Comparison of ENCODE assay signal across 15 mouse cellular contexts in the genomic region with DNA sequence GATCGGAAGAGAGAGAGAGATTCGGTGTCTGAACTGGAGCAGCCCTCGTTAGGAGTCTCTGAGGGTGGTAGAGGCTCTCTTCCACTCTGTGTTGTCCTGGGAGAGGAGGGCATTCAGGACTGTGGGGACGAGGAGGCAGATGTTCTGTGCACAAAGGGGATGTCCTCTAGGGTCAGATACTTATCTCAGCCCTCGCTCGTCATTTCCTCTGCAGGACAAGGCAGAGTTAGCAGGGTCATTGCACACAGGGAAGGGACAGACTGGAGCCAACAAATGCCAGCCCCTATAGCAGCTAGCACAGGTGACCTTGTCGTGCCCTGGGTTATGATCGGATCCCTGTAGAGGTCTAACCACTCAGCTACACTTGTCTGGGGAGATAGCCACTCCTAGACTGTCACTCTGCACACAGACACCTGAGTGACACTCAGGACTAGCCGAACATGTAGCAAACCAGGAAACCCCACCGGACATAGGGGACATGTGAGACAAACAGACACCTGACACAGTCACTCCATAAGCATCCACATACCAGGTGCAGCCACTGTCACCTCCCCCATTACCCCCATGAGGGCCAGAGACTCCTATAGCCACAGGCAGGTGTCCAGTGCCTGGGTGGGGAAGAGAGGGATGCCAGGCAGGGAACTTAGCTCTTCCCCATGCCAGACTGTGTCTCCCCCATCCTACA. TPM values are rescaled to one million over a fixed set of nuclear protein-coding genes. Genes with fewer than 3 reads are reported as not detected.
A peak's percentile ranks its signal among the peaks of the same experiment; 100 is the strongest.
DNase-seq lines count a peak whose midpoint lies in the region; ATAC-seq and TF ChIP-seq lines count a peak whose summit lies in the region.
"Had no signal": no experiment of that assay in that cellular context is flagged by ENCODE, and none has a peak within 500 bp of the region (broad histone marks: within the 10 kb centered on the region; RNA-seq: fewer than 3 reads in every experiment).

No protein-coding gene starts in this region.

- H3K4me3 ChIP-seq in intestine, postnatal 0 days (ENCODE audit: low read depth, low read length) = no peak overlapping the region
- H3K4me3 ChIP-seq in intestine, embryonic 16.5 days (ENCODE audit: low read length) = no peak overlapping the region
- no peak overlapping the region for H3K4me3 ChIP-seq in neural tube, embryonic 13.5 days
- H3K4me3 ChIP-seq in stomach, postnatal 0 days (ENCODE audit: low read depth, low read length) = no peak overlapping the region

- H3K9ac ChIP-seq in intestine, postnatal 0 days (ENCODE audit: low read depth, low read length) = 0 out of 2 replicates have a peak overlapping the region, but pooled peaks have one; percentile 22
- no peak overlapping the region for H3K9ac ChIP-seq in intestine, embryonic 16.5 days (ENCODE audit: low read depth, low read length)
- no peak overlapping the region for H3K9ac ChIP-seq in neural tube, embryonic 13.5 days
- H3K9ac ChIP-seq in stomach, postnatal 0 days (ENCODE audit: low read length) = no peak overlapping the region

- no peaks in the 10 kb centered on the region for H3K36me3 ChIP-seq in intestine, postnatal 0 days (ENCODE audit: control insufficient read depth, insufficient read depth)
- no peaks in the 10 kb centered on the region for H3K36me3 ChIP-seq in intestine, embryonic 16.5 days (ENCODE audit: control insufficient read depth, insufficient read depth, low read length)
- H3K36me3 ChIP-seq in neural tube, embryonic 13.5 days = no peaks in the 10 kb centered on the region
- H3K36me3 ChIP-seq in stomach, postnatal 0 days (ENCODE audit: control insufficient read depth, insufficient read depth, low read length) = no peaks in the 10 kb centered on the region

- no peak overlapping the region for H3K27ac ChIP-seq in intestine, postnatal 0 days (ENCODE audit: low read depth, low read length)
- H3K27ac ChIP-seq in intestine, embryonic 16.5 days (ENCODE audit: low read length) = no peak overlapping the region
- H3K27ac ChIP-seq in neural tube, embryonic 13.5 days (replicated peaks) = 0 out of 2 replicates have a peak overlapping the region, but pooled peaks have one; percentile 14
- H3K27ac ChIP-seq in stomach, postnatal 0 days (replicated peaks) = 0 out of 2 replicates have a peak overlapping the region, but pooled peaks have one; percentile 24

- intact Hi-C loops in heart, postnatal 25 days (cut with DNase I) = no loop called here

- DNase-seq in heart, adult 11 months = peak; percentile 95
- no peak for DNase-seq in heart, postnatal 25 days (ENCODE audit: low spot score)
- no peak for DNase-seq in neural tube, embryonic 10.5 days (ENCODE audit: extremely low spot score, low spot score)
- no peak for DNase-seq in stomach, postnatal 0 days (ENCODE audit: low spot score)
- no peak for DNase-seq in frontal cortex, postnatal 25 days (ENCODE audit: low spot score in 2 of 2)
- DNase-seq: liver; lung, postnatal 14 days; thymus, adult 18-20 months had no signal

- ATAC-seq in intestine, postnatal 0 days = no peak
- ATAC-seq in intestine, embryonic 16.5 days = no peak
- ATAC-seq in neural tube, embryonic 13.5 days (ENCODE audit: low read depth) = peak; percentile 19
- no peak for ATAC-seq in stomach, postnatal 0 days (ENCODE audit: low FRiP score, low TSS enrichment)

- no peak for TF ChIP-seq CTCF in intestine, postnatal 0 days (IDR thresholded peaks at IDR 0.05; ENCODE audit: low read depth)
- TF ChIP-seq CTCF in stomach, postnatal 0 days (IDR thresholded peaks at IDR 0.05; ENCODE audit: low read depth) = no peak

- 0 out of 2 replicates have a peak, but pooled peaks cover 3% of the 10 kb centered on the region for H3K27me3 ChIP-seq in intestine, postnatal 0 days (replicated peaks; ENCODE audit: control insufficient read depth, insufficient read depth, low read length)
- no peaks in the 10 kb centered on the region for H3K27me3 ChIP-seq in intestine, embryonic 16.5 days (replicated peaks; ENCODE audit: control insufficient read depth, insufficient read depth, low read length)
- 0 out of 2 replicates have a peak, but pooled peaks cover 6% of the 10 kb centered on the region for H3K27me3 ChIP-seq in neural tube, embryonic 13.5 days
- H3K27me3 ChIP-seq in stomach, postnatal 0 days (ENCODE audit: control insufficient read depth, insufficient read depth, low read length) = no peaks in the 10 kb centered on the region

- H3K4me2 ChIP-seq in intestine, postnatal 0 days (replicated peaks; ENCODE audit: low read depth) = no peak overlapping the region
- no peak overlapping the region for H3K4me2 ChIP-seq in intestine, embryonic 16.5 days (ENCODE audit: low read depth, low read length)
- H3K4me2 ChIP-seq in neural tube, embryonic 13.5 days = no peak overlapping the region
- no peak overlapping the region for H3K4me2 ChIP-seq in stomach, postnatal 0 days (replicated peaks; ENCODE audit: low read depth)
- H3K4me2 ChIP-seq: midbrain, embryonic 11.5 days had no signal

- no peaks in the 10 kb centered on the region for H3K4me1 ChIP-seq in intestine, postnatal 0 days (replicated peaks; ENCODE audit: control insufficient read depth, insufficient read depth, low read length)
- H3K4me1 ChIP-seq in intestine, embryonic 16.5 days (ENCODE audit: control insufficient read depth, insufficient read depth, low read length) = peaks cover 17% of the 10 kb centered on the region
- H3K4me1 ChIP-seq in neural tube, embryonic 13.5 days (replicated peaks) = peaks cover 87% of the 10 kb centered on the region
- 0 out of 2 replicates have a peak, but pooled peaks cover 1% of the 10 kb centered on the region for H3K4me1 ChIP-seq in stomach, postnatal 0 days (replicated peaks; ENCODE audit: control insufficient read depth, insufficient read depth)

- no peak for TF ChIP-seq EP300 in stomach, postnatal 0 days (optimal IDR thresholded peaks at IDR 0.05)

- WGBS in intestine, postnatal 0 days = 57% methylated on average over 10 of the region's 10 CpGs
- 58% methylated on average over 10 of the region's 10 CpGs for WGBS in intestine, embryonic 16.5 days
- 54% methylated on average over 10 of the region's 10 CpGs for WGBS in neural tube, embryonic 13.5 days
- 69% methylated on average over 10 of the region's 10 CpGs for WGBS in stomach, postnatal 0 days

- no peaks in the 10 kb centered on the region for H3K9me3 ChIP-seq in intestine, postnatal 0 days (ENCODE audit: control insufficient read depth)
- no peaks in the 10 kb centered on the region for H3K9me3 ChIP-seq in intestine, embryonic 16.5 days (ENCODE audit: control insufficient read depth, low read length)
- H3K9me3 ChIP-seq in neural tube, embryonic 13.5 days = no peaks in the 10 kb centered on the region
- H3K9me3 ChIP-seq in stomach, postnatal 0 days (ENCODE audit: control insufficient read depth, low read length) = no peaks in the 10 kb centered on the region

RNA-seq across cellular contexts. Expression of a gene that starts 38.6 kb away (rescaled TPM):
- total RNA-seq in heart, postnatal 25 days (2021) = 10 to 100 TPM; 63.6 to 65.9 TPM
- polyA plus RNA-seq in intestine, postnatal 0 days (2015; fragmentation: Nextera tagmentation; extraction: Ambion mirVana) = 11.1 and 11.2 TPM in 2 replicates
- 23.0 and 23.5 TPM in 2 replicates for polyA plus RNA-seq in intestine, embryonic 16.5 days (2015; fragmentation: Nextera tagmentation; extraction: Ambion mirVana)
- 43.6 TPM in 2 replicates for polyA plus RNA-seq in neural tube, embryonic 13.5 days (2015; fragmentation: Nextera tagmentation; extraction: Ambion mirVana)
- polyA plus RNA-seq in stomach, postnatal 0 days (2015; fragmentation: Nextera tagmentation; extraction: Ambion mirVana) = 9.2 and 9.5 TPM in 2 replicates

RNA-seq across cellular contexts. Expression of a gene that starts 49.4 kb away (rescaled TPM):
- not detected for total RNA-seq in heart, postnatal 25 days (2021)
- not detected in 2 replicates for polyA plus RNA-seq in intestine, postnatal 0 days (2015; fragmentation: Nextera tagmentation; extraction: Ambion mirVana)
- polyA plus RNA-seq in intestine, embryonic 16.5 days (2015; fragmentation: Nextera tagmentation; extraction: Ambion mirVana) = not detected in 2 replicates
- not detected in 2 replicates for polyA plus RNA-seq in neural tube, embryonic 13.5 days (2015; fragmentation: Nextera tagmentation; extraction: Ambion mirVana)
- 0.24 TPM in 1 of 2 replicates, not detected in the other for polyA plus RNA-seq in stomach, postnatal 0 days (2015; fragmentation: Nextera tagmentation; extraction: Ambion mirVana)
- total RNA-seq: heart, postnatal 14 days had no signal
- polyA plus RNA-seq: large intestine, adult 2 months; midbrain, embryonic 11.5 days; neural tube, embryonic 11.5 days had no signal

Comparison
In these comparisons a context has a peak if more than half of its experiments do, and no peak if none do; other contexts are left out.
1. H3K27ac ChIP-seq: peak in neural tube, embryonic 13.5 days (single experiment) and stomach, postnatal 0 days (single experiment); none in intestine, postnatal 0 days (single experiment) and intestine, embryonic 16.5 days (single experiment).